Mouse (Mus musculus) lung, adult 18-20 months (tissue): ENCODE measurements at regions not wholly inside any gene's neighbourhood (a gene's known extent, or its start where the extent isn't known, plus 50 kb on each side); places are given as distances from the start of the nearest gene placed in this dataset.

Experiments
- DNase-seq, 2 experiments: peaks; one replicate each; pipeline ENCODE4 v3.0.0; 2022; ENCODE audit warnings: mixed read lengths in 2 of 2

DNA sequence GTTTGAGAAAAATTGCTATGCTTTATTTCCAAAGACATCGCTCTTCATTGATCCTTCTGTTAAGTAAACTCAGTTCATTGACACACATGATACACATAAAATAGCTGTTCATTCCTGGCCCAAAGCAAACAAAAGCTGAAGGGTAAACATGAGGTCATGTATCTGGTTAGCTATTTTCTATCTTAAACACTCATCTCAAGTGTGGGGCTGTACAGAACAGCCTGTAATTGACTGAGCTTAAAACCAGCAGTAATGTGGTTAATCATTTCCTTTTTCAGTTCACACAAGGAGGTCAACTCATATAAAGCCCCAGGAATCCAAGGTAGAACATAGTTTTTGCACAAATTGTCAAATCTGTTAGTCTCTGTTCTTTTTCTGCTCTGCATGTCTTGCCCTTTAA lies 94.5 kb downstream of the Cldn17 start:
- no peak for DNase-seq

DNA sequence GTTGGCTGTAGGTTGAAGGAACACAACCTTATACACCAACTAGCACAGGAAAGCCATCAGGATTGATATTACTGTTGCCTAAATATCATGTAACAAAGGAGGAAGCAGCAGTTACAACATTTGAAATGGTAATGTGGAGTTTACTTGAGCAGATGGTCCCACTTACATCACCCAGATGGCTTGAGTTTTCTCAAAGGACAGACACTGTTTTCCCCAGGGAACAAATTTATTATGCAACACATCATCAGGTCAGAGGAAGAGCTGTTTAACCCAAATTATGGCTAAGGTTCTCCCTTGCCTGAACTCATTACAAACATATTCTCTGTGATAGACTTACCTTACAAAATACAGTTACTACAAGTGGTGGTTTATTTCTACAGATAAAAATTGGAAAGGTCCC lies 98.6 kb downstream of the Cldn17 start:
- DNase-seq: no peak

DNA sequence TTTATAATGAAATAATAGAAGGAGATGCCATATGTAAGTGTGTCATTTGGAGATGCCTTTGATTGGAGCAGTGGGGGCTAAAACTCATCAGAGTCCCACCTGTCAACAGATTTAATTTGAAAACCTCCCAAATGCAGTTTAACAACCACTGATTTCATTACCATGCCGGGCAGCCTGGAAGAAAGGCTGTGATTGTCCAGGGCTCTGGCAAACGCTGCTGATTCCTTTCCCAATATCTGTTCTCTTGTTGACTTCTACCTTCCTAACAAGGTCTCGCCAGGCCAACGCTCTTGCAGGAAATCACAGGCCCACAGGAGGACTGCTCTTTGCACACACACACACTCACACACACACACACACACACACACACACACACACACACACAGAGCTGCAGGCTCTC lies 102.4 kb downstream of the Cldn17 start:
- DNase-seq: no peak

DNA sequence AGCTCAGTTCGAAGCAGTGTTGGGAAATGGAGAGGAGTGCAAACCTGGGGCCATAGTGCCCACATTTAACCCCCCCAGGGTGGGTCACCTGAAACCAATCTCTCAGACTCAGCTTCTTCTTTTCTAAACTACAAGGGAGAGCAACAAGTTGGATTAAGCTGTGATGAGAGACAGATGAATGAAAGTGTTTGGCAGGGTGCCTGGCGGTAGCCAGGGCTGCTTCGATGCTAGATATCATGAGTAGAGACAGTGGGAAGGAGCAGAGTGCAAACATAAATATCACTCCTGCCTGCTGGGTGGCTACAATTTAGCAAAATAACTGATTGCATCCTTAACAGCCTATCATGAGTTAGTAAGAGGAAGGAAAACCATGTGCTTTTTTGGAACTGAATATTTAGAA lies 106.9 kb downstream of the Cldn17 start:
- DNase-seq: no peak

DNA sequence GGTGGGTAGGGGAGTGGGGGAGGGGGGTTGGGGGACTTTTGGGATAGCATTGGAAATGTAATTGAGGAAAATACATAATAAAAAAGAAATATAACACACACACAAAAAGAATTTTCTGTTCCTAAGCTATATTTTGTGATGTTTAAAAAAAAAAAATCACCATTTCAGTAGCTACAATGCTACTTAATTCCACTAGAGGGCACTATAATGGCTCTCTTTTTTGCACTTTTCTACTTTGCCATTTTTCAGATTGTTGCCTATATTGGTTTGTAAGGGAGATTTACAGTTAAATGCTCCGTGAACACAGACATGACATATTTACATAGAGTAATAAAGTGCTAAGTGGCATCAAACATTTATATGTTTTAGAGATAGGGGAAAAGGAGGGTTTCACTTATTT lies 102.7 kb upstream of the Grik1 start:
- no peak for DNase-seq

DNA sequence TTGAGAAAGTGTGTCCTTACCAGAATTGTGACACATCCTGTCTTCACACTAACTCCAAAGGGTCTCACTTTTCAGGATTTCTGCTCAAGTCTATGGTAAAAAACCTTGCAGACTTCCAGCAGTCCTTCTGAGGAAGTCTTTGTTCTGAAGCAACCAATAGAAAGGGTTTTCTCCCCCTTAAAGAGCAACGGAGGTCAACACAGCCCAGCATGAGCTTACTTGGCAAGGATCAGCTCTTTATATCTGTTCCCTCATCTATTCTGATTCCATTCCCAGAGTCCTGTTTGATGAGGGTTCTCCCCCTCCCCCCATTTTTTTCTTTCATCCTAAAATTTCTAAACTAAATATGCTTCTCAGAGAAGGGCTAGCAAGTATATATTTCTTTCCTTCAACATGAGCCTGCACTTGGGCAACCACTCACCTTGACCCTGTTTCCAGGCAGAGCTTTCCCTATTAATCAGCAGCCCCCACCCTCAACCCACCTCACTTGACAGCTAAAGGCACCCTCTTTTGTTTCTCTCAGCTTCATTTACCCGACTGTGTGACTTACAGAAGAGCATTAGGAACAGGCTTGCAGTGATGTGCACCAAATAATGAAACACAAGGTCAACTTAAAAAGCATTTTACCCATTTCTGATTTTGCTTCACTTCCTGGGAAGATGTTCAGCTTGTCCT lies 91.7 kb upstream of the Grik1 start:
- DNase-seq: no peak

DNA sequence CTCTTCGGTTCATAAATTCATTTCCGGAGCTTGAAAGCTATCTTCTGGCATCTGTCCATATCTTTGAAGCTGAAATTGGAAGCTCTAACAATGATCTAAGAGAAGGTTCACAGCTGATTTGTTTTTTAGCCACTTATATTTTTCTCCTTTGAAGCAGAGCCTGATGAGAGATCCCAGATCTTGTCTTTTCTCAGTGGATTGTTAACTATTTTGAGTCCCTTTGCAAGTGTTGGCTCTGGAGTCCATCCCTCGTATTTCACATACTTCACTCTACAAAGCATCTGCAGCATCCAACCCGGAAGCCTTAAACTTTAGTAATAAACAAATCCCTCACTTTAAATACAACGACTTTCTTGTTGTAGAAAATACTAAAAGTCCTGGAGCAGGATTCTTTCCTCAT lies 85.6 kb upstream of the Grik1 start:
- DNase-seq: no peak

DNA sequence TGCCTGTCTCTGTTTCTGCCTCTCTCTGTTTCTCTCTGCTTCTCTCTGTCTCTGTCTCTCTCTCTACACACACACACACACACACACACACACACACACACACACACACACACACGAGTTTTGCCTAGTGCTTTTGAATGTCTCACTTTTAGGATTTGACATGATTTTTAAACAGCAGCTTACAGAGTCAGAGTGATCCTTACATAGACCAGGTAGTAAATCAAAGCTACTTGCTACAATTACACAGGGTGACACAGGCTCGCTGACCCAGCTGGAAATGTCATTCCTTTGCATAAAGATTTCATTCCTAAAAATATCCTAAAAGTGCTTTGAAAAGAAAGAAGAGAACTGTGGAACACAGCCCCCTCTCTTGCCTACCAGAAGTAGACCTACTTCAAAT lies 84.5 kb upstream of the Grik1 start:
- DNase-seq: no peak

DNA sequence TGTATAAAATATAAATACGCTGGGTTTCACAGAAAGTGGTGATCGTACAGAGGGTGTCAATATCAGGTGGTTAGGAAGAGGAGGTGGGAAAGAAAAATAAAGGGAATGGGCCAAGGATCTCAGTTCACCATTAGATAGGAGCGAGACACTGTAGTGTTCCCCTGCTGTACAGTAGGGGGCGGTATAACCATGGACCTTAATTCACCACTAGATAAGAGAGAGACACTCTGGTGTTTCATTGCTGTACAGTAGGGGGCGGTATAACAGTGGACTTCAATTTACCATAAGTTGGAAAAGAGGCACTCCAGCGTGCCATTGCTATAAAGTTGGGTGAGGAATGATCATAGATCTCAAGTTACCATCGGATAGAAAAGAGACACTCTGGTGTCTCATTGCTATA lies 82.0 kb upstream of the Grik1 start:
- DNase-seq: peak in 1 of 2 experiments; percentile 19

DNA sequence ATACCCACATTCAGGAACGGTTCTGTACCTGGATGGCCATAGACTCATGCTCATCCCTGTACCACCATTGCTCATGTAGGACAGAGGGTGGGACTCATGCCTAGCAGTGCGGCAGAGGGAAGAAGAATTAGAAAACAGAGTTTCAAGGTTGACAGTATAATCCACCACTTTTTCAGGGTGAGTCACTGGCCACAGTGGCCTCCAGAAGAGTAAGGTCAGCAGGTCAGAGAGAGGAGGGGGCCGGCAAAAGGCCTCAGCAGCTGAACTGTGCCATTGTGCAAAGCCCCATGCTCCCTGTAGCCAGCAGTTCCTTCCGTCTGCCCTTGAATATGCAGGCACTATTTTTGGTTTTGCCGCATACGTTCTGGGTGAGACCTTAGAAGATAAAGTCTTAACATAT lies 78.1 kb upstream of the Grik1 start:
- no peak for DNase-seq

DNA sequence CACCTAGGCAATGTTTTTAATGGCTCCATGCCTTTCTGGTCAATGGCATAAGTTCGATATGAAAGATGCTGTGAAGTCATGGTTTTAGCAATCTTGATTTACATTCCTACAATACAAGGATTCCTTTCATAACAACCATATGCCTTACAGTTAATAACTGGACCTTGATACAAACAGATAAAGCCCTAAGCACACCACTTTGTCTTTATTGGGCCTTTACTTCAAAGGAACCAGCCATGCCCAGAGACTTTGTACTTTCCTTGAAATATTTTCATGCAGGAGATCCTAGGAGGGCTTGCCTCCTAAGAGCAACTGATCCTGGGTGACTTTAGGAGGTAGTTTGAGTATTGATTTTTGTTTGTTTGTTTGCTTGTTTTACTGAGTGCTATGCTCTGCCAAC lies 77.1 kb upstream of the Grik1 start:
- DNase-seq: no peak

DNA sequence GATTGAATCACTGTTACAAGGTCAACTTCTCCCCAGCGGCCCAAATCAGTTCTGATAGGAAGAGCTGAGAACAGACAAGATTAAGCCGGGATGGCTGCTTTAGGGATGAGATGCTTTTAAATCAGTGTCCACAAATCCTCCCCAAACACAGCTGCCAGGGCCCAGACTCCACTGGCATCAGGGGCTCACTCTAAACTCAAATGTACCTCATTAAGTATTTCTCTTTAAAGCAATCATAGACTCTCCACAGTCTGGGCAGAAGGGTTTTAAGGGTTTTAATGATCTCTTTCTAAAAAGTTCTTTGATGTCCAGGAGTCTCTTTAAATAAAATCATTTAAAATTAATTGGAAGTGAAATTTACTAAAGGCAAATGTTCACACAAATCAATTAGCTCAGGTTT lies 70.0 kb upstream of the Grik1 start:
- DNase-seq: no peak
